Mouse (Mus musculus) cerebellum, adult 9-10 months (tissue): Measurements from ENCODE around the gene Dab2ip.

Source experiments
- DNase-seq: peaks from one replicate; pipeline ENCODE4 v3.0.0; 2022

The Dab2ip gene

DNA sequence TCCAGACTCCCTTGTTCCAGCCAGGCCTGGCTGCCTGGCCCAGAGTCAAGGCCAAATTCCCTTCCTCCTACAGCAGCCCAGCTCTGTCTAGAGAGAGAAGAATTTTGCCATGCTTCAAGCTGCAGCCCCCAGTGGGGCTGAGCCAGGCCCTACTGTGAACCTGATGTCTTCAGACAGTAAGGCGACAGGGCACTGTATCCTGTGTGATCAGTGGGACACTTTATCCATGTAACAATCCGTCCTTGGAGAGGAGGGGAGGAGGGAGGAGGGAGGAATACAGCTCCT is 1.4 kb downstream of the Dab2ip start:
- DNase-seq: peak; percentile 72

- DNase-seq: no peak
Measured at GRCm38 (mm10) chr2:35563722-35564121, 5.7 kb downstream of the Dab2ip start.

- DNase-seq: no peak
Measured at GRCm38 (mm10) chr2:35565051-35565836, 7.2 kb downstream of the Dab2ip start.

GRCm38 (mm10) chr2:35566957-35567693 is 9.1 kb downstream of the Dab2ip start:
- DNase-seq: peak; percentile 54

DNA sequence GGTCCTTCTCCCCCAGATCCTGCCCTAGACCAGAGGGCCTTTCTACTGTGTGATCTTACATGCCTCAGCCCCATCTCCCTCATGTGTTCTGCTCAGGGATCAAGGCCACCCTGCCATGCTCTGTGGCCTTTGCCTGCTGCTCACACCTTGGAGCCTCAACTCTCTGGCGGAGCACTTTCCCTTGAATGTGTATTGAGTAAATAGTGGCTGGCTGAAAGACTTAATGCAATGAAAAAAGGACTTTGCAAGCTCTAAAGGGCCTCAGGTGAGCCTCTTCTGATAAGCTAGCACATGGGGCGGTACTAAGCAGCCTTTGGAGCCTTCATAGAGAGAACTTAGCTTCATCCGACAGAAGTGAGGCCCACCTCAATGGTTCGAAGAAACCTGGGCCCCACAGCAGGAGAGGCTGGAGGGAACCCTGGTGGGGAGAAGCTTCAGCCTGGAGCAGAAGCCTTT is 9.7 kb downstream of the Dab2ip start:
- DNase-seq: no peak

GRCm38 (mm10) chr2:35570743-35571142 is 12.7 kb downstream of the Dab2ip start:
- no peak for DNase-seq

GRCm38 (mm10) chr2:35574643-35575042 is 16.6 kb downstream of the Dab2ip start:
- DNase-seq: no peak

DNA sequence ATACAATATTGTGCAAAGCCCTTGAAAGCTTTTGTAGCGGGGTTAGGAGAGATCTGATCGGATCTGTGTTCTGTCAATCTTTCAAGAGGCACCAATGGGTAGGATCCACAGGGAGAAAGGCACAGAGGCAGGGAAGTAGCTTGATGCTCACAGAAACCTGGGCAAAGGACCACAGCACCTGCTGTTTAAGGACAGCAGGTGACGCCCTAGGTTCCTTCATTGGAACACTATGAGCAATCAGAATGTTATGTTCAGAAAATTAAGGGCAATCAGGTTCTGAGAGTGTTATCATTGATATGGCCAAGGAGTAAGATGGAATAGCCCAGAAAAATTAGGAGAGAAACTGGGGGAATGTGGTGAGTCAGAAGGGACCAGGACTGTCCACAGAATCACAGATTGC is 18.6 kb downstream of the Dab2ip start:
- DNase-seq: no peak

DNA sequence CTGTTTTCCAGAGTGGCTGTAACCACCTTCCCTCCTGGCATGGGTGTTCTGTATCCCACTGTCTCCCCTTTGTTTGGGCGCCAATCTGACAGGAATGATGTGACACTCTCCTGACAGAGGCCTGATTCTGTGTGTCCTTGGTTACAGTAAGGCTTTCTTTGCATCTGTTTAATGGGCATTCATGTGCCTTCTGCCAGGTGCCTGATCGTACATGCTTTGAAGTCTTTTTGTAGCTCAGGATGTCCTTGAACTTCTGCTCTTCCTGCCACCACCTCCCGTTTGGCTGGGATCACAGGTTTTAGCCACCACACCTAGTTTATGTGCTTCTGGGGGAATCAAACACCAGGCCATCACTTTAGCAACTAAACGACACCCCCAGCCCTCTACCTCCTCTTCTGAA is 22.0 kb downstream of the Dab2ip start:
- DNase-seq: no peak

DNA sequence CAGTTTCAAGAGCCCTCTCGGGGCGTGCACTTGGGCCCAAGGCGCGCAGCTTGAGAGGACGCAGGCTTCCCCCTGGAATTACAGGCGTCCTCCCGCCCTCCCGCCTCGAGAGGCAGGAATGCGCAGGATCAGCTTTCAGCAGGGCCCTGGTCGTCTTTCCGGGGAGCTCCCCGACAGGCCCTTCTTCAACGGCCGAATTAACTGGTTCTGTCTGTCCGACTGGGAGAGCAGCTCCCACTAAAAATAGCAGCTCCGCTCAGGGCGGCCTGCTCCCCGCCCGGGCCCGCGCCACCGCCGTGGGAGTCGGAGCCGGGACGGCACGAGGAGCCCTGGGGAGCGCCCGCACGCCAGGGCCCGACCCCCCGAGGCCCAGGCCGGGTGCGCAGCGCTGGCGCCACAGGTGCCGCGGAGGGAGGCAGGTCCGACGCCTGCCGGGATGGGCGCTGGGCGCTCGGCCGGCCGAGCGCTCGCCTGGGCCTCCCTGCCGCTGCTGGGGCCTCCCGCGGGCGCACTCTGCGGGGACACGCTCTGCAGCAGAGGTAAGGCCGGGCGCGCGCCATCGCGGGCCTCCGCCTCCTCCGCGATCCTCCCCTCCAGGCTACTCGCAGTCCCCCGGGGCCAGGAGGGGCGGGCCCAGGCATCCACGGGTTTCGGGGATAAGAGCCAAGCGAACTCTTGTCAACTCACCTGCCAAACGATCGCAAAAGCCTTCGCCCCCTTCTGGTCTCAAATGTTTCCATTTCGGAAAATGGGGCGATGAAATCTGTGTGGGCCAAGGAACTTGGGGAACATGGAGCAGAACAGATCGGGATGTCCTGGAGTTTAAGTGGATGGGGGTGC is 23.7 kb downstream of the Dab2ip start:
- peak; percentile 53 for DNase-seq

- DNase-seq: peak; percentile 84
Measured at GRCm38 (mm10) chr2:35582341-35582941, 24.4 kb downstream of the Dab2ip start.

- DNase-seq: no peak
Measured at GRCm38 (mm10) chr2:35583406-35583805, 25.3 kb downstream of the Dab2ip start.

DNA sequence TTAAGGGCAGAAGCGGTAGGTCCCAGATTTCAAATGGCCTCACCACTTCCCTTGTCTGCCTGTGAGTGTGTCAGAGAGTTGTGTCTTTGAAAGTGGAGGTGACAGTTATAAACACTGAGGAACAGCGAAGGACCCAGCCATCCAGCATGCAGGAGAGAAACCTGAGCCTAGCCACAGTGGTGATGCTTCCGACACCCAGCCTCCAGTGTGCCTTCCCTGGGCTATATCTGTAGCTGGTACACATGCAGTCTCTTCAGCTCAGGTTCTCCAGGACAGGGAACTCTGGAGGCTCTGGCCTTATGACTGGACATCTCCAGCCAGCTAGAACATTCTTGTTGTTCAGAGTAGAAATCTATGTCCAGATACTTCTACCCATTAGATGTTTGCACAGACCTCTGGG is 25.9 kb downstream of the Dab2ip start:
- DNase-seq: no peak

DNA sequence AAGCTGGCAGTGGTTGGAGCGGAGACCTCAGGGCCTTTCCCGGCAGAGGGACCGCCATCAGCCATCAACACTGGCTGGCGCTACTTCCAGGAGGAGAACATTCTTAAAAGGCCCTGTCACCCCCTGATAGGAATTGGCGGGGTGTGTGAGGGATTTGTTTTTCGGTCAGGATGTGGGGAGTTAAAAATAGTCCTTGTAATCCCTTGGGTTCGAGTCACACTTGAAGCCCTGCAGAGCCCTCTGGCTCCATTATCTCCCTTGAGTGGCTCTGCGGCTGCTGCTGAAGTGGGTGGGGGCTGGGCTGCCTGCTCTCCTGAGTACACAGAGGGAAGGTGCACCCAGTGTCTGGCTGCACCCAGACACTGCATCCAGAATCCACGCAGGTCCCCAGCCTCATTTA is 30.3 kb downstream of the Dab2ip start:
- DNase-seq: no peak

DNA sequence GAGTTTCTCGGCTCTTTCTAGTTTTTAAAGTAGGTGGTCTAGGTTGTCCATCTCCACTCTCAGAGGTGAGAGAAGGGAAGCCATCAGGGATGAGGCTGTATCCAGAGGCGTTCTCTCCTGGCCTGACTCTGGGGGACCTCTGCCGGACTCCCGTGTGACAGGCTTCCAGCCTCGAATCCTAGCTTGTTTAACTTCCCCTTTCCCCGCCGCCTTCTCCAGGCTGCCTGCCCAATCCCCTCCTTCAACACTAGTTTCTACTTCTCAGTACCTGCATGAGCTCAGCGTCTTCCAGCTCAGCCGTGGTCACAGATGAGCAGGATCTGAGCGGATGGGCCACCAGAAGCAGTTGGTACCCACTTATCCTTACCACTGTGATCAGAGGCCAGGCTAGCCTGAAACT is 31.3 kb downstream of the Dab2ip start:
- DNase-seq: no peak

- no peak for DNase-seq
Measured at GRCm38 (mm10) chr2:35589800-35590199, 31.7 kb downstream of the Dab2ip start.

DNA sequence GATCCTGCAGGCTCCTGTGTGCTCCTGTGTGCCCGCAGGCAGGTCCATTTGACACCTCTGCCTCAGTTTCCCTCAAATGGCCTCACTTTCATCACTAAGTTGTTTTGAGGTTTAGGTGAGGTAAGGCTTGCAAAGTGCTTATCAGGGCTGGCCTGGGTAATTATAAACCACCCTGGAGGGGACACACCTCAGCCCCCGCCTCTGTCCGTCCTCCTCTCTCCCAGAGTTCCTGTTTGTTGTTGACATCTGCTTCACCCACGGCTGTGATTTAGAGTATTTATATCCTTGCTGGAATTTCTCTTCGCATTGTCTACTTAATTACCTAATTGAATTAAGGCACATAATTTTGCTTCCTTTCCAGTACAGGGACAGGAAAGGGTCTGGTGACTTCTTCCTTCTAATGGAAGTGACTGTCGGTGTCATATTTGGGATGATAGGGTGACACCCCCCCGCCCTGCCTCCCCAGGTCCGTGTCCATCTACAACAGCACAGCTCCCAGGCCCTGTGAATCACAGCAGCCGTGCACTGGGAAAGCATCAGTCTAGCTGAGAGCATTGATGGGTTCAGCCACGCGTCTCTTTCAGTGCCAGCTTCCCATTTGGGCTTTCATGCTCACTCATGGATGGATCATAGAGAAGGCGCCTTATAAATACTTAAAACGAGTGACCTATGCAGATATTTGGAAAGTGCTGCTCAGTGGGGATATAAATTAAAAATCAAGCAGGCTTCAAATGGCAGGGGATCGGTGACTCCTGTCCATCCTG is 34.1 kb downstream of the Dab2ip start:
- no peak for DNase-seq

DNA sequence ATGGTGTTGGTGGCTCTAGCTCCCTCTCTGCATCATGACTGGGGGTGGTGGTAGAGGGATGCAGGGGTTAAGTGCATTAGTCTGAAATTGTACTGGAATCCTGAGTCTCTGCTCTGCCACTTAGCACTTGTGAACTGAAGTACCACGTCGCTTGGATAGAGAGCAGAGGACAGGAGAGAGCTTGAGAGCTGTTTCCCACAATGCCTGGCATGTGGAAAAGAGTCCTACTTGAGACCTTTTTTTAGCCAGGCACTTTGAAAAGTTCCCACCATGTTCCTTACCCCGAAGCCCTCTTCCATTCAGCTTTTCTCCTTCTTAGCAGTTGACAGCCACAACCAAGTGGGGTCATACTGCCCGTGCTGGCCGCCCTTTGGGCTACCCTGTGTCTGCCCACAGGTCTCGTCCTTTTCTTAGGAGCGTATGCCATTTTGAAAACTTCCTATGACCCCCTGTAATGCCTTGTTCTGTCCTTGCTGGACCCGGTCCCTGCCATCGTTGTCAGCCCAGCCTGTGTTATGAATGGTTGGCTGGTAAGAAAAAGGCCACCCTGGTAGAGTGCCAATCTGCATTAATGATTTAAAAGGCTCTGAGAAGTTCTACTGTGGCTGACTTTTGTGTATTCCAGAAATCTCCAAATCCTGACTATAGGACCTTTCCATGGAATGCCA is 34.8 kb downstream of the Dab2ip start:
- DNase-seq: no peak

GRCm38 (mm10) chr2:35593889-35594288 is 35.8 kb downstream of the Dab2ip start:
- no peak for DNase-seq

DNA sequence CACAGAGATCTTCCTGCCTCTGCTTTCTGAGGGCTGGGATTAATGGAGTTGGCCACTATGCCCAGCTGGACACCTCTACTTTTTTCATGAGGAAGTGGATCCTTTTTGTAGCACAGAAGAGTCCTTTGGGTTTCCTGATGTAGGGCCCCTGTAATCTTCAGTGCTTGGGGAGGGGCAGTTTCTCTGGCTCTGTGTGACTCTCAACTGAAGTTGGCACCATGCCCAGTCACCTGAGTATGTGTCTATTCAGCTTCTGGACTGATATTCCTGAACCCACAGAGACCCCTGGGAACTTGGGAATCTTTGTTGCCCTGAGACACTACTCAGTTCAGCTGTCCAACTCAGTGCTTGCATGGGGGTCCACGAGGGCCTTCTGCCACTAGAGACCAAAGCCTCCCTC is 37.0 kb downstream of the Dab2ip start:
- DNase-seq: no peak

GRCm38 (mm10) chr2:35595718-35596117 is 37.7 kb downstream of the Dab2ip start:
- DNase-seq: no peak

GRCm38 (mm10) chr2:35596796-35597195 is 38.7 kb downstream of the Dab2ip start:
- no peak for DNase-seq
